Mouse (Mus musculus): Measurements from ENCODE around the gene Pparg. TPM values are rescaled to one million over a fixed set of nuclear protein-coding genes. Genes with fewer than 3 reads are reported as not detected.

The Pparg gene
- polyA plus RNA-seq, 1 experiment from 2014 or later = 0.16 TPM

DNA sequence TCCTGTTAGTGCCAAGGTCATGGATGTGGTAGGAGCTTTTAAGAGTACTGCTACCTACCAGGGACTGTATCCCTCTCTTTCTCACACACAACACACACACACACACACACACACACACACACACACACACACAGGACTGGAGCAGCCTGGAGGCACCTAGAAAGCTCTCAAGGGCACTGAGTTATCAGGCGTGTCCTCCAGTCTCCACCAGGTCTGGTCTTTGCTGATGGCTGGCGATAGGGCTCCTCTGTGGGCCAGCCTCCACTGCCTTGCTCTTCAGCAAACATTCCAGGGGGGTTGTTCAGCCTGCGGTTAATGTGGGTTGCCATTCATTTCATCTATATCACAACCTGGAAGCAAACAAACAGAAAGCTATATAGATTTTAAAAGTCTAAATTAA, 166.7 kb downstream of the Pparg start:
- Histone ChIP-seq H3K36me3 (replicated peaks) (no peaks in the 10 kb centered on the region), H3K4me1 (peaks cover 12% of the 10 kb centered on the region), H3K27ac (replicated peaks) (no peak overlapping the region), H3K27me3 (replicated peaks; ENCODE audit: low read depth, poor library complexity, severe bottlenecking) (no peaks in the 10 kb centered on the region), H3K9me3 (no peaks in the 10 kb centered on the region), H3K4me3 (no peak overlapping the region)
- no peak for DNase-seq (ENCODE audit: low spot score)
- WGBS = 83% methylated on average over 3 of the region's 3 CpGs

DNA sequence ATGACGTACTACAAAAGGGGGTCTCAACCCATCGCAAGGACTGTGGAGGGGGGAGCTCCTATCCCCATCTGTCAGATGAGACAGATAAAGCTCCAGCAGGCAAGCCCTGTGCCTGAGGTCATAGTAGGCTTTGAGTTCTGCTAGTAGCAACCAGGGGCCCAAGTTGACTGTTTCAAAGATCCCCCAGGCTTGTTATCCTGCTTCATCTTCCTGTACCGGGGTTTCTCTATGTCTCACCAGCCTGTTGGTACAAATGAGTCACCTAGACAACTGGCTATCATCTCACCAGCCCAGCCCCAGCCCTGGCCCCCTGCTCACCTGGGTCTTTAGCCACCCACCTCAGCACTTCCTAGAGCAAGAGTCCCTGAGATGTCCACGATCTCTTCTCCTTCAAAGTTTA, 167.6 kb downstream of the Pparg start:
- no peak for DNase-seq (ENCODE audit: low spot score)
- H3K4me3 ChIP-seq = no peak overlapping the region
- H3K27me3 ChIP-seq (replicated peaks; ENCODE audit: low read depth, poor library complexity, severe bottlenecking) = no peaks in the 10 kb centered on the region
- WGBS = 88% methylated on average over 4 of the region's 4 CpGs
- H3K9me3 ChIP-seq = no peaks in the 10 kb centered on the region
- no peaks in the 10 kb centered on the region for H3K36me3 ChIP-seq (replicated peaks)
- no peak overlapping the region for H3K27ac ChIP-seq (replicated peaks)
- peaks cover 12% of the 10 kb centered on the region for H3K4me1 ChIP-seq

DNA sequence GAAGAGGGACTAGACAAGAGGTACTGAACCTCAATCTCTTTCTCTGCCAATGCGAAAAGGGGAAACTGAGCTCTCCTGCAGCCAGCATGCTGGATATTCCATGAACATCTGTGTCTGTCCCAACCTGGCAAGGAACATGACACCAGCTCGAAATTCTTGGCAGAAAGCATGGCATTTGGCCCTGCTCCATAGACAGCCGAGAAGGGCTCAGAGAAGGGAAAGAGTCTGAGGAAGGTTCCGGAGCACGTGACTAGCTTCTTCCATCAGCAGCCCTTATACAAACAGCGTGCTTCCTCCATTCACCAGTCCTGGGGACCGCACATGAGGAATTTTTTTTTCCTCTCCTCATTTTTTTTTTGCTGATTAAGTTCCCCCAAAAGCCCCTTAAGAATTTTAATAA, 173.9 kb downstream of the Pparg start:
- Histone ChIP-seq H3K27ac (replicated peaks) (no peak overlapping the region), H3K4me3 (no peak overlapping the region), H3K4me1 (0 out of 2 replicates have a peak, but pooled peaks cover 3% of the 10 kb centered on the region), H3K9me3 (no peaks in the 10 kb centered on the region), H3K36me3 (replicated peaks) (no peaks in the 10 kb centered on the region), H3K27me3 (replicated peaks; ENCODE audit: low read depth, poor library complexity, severe bottlenecking) (no peaks in the 10 kb centered on the region)
- no peak for DNase-seq (ENCODE audit: low spot score)
- 77% methylated on average over 7 of the region's 7 CpGs for WGBS

DNA sequence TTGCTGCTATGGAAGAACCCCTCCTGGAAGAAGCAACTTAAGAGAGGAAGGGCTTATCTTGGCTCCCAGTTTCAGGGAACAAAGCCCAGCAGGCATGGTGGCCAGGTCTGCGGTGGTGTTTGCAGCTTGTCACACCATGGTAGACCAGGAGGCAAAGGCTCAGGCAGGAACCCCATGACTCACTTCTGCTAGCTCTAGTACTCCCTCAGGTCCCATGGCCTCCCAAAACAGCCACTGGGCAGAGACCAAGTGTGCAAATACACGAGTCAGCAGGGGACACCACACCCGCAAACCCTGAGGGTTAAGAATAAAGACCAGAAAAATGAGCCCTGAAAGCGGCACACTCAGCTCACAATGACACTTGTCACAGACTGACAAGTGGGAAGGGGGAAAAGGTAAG, 175.4 kb downstream of the Pparg start:
- Histone ChIP-seq H3K27ac (replicated peaks) (no peak overlapping the region), H3K4me1 (0 out of 2 replicates have a peak, but pooled peaks cover 3% of the 10 kb centered on the region), H3K27me3 (replicated peaks; ENCODE audit: low read depth, poor library complexity, severe bottlenecking) (no peaks in the 10 kb centered on the region), H3K4me3 (no peak overlapping the region), H3K9me3 (no peaks in the 10 kb centered on the region), H3K36me3 (replicated peaks) (no peaks in the 10 kb centered on the region)
- WGBS = 80% methylated on average over 4 of the region's 4 CpGs
- no peak for DNase-seq (ENCODE audit: low spot score)

DNA sequence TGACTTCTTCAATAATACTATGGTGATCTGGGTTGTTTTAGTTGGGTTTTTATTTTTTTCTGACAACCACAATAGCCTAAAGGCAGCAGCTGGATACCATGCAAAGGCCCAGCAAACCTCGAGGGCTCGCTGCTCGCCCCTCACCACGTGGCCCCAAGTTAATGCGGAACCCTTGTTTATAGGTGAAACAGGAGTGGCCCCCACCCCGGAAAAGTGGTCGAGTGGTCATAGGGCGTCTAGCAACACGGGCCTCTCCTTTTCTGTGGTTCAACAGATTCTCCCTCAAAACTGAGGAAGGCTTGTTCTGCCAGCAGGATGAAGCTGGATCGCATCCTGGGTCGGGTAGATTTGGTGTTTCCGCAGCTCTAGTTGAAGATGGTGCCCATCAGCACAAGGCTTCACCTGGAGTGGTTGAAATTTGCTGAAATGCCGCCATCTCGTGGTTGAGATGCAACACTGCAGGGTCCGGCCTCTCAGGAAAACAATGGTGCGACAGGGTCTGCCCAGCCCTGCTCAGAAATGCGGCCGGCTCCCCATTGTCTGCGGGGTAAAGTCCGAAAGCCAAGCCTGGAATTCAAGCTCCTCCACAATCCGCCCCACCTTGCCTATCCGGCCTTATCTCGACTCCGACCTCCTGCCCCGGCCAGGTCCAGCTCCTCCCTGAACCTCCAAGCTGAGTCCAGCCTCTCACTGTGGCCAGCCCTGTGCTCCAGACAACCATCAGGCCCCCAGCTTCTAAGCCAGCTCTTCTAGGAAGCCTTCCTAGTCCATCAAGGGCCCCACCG, 178.1 kb downstream of the Pparg start:
- DNase-seq (ENCODE audit: low spot score) = peak; percentile 90
- Histone ChIP-seq H3K27ac (replicated peaks) (peak overlapping the region; percentile 88), H3K4me1 (peaks cover 6% of the 10 kb centered on the region), H3K9me3 (no peaks in the 10 kb centered on the region), H3K27me3 (replicated peaks; ENCODE audit: low read depth, poor library complexity, severe bottlenecking) (no peaks in the 10 kb centered on the region), H3K36me3 (replicated peaks) (no peaks in the 10 kb centered on the region), H3K4me3 (peak overlapping the region; percentile 49)
- 19% methylated on average over 26 of the region's 26 CpGs for WGBS

Other genes starting within 250 kb of the Pparg start
- 1.8 and 2.5 TPM in 2 replicates for gene Syn2, start 226.0 kb upstream of the Pparg start, polyA plus RNA-seq (2016; fragmentation: Nextera tagmentation; extraction: Ambion mirVana)
- gene Gm17482, start 133.6 kb upstream of the Pparg start, polyA plus RNA-seq (2016; fragmentation: Nextera tagmentation; extraction: Ambion mirVana) = not detected in 2 replicates
- gene Timp4, start 108.7 kb upstream of the Pparg start, polyA plus RNA-seq (2016; fragmentation: Nextera tagmentation; extraction: Ambion mirVana) = 0.16 and 0.35 TPM in 2 replicates
- 32.1 and 33.0 TPM in 2 replicates for gene Tsen2, start 183.7 kb downstream of the Pparg start, polyA plus RNA-seq (2016; fragmentation: Nextera tagmentation; extraction: Ambion mirVana)
- 0.21 and 0.29 TPM in 2 replicates for gene Mkrn2os, start 231.6 kb downstream of the Pparg start, polyA plus RNA-seq (2016; fragmentation: Nextera tagmentation; extraction: Ambion mirVana)
- 27.5 and 30.7 TPM in 2 replicates for gene Mkrn2, start 241.0 kb downstream of the Pparg start, polyA plus RNA-seq (2016; fragmentation: Nextera tagmentation; extraction: Ambion mirVana)